Mouse (Mus musculus): ENCODE data around the gene Tshz2. TPM values are rescaled to one million over a fixed set of nuclear protein-coding genes. Genes with fewer than 3 reads are reported as not detected.
"Not testable (repeated sequence)": the region's sequence is repeated elsewhere in the genome, so short reads cannot be mapped to it uniquely, and the experiment has no call there.

Tshz2 gene
- polyA plus RNA-seq, 1 experiment: 5.8 TPM

GRCm38 (mm10) chr2:169766247-169766646 lies 133.4 kb downstream of the Tshz2 start:
- Histone ChIP-seq H3K27ac (ENCODE audit: insufficient read depth, low read depth, low read length) (no peak overlapping the region), H3K27me3 (ENCODE audit: control insufficient read depth, insufficient read depth, low read length) (no peaks in the 10 kb centered on the region), H3K4me1 (ENCODE audit: control insufficient read depth, insufficient read depth, insufficient read length, low read length) (no peaks in the 10 kb centered on the region), H3K36me3 (ENCODE audit: control insufficient read depth, insufficient read depth, low read length) (no peaks in the 10 kb centered on the region), H3K4me3 (ENCODE audit: low read depth, low read length) (no peak overlapping the region)
- TF ChIP-seq CTCF (IDR thresholded peaks at IDR 0.05; ENCODE audit: extremely low read depth, insufficient read length, insufficient replicate concordance, low read depth, low read length) (no peak), POLR2A (IDR thresholded peaks at IDR 0.05; ENCODE audit: low read depth, low read length) (no peak)
- WGBS: 28% methylated on average over 8 of the region's 8 CpGs

GRCm38 (mm10) chr2:169767281-169767680 lies 134.5 kb downstream of the Tshz2 start:
- no peak overlapping the region for H3K4me3 ChIP-seq (ENCODE audit: low read depth, low read length)
- WGBS: 52% methylated on average over 3 of the region's 3 CpGs
- TF ChIP-seq POLR2A (IDR thresholded peaks at IDR 0.05; ENCODE audit: low read depth, low read length) (no peak), CTCF (IDR thresholded peaks at IDR 0.05; ENCODE audit: extremely low read depth, insufficient read length, insufficient replicate concordance, low read depth, low read length) (no peak)
- H3K27ac ChIP-seq (ENCODE audit: insufficient read depth, low read depth, low read length): no peak overlapping the region
- no peaks in the 10 kb centered on the region for H3K4me1 ChIP-seq (ENCODE audit: control insufficient read depth, insufficient read depth, insufficient read length, low read length)
- no peaks in the 10 kb centered on the region for H3K27me3 ChIP-seq (ENCODE audit: control insufficient read depth, insufficient read depth, low read length)
- H3K36me3 ChIP-seq (ENCODE audit: control insufficient read depth, insufficient read depth, low read length): no peaks in the 10 kb centered on the region

- Histone ChIP-seq H3K27ac (ENCODE audit: insufficient read depth, low read depth, low read length) (no peak overlapping the region), H3K36me3 (ENCODE audit: control insufficient read depth, insufficient read depth, low read length) (no peaks in the 10 kb centered on the region), H3K4me1 (ENCODE audit: control insufficient read depth, insufficient read depth, insufficient read length, low read length) (no peaks in the 10 kb centered on the region), H3K27me3 (ENCODE audit: control insufficient read depth, insufficient read depth, low read length) (no peaks in the 10 kb centered on the region), H3K4me3 (ENCODE audit: low read depth, low read length) (no peak overlapping the region)
- WGBS: 47% methylated on average over 4 of the region's 4 CpGs
- no peak for TF ChIP-seq CTCF (IDR thresholded peaks at IDR 0.05; ENCODE audit: extremely low read depth, insufficient read length, insufficient replicate concordance, low read depth, low read length)
These were observed 142.3 kb downstream of the Tshz2 start for GRCm38 (mm10) chr2:169775078-169775477.

DNA sequence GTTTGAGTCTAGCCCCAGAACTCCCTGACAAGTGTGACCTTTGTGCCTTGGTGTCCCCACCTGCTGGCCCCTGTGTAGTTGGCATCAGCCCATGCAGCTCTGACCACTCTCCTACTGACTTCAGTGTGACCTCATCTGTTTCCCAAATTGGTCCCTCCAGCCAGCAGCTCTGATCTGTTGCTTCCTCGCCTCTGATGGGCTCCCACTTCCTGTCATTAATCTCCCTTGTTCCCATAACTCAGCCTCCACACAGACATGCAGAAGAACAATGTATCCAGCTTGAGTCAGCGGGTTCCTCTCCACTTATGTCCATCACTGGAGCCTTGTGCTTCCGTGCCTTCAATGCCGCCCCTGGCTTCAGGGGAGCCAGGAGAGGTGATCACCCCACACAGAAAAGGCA lies 144.4 kb downstream of the Tshz2 start:
- H3K36me3 ChIP-seq (ENCODE audit: control insufficient read depth, insufficient read depth, low read length): no peaks in the 10 kb centered on the region
- H3K4me3 ChIP-seq (ENCODE audit: low read depth, low read length): no peak overlapping the region
- H3K27ac ChIP-seq (ENCODE audit: insufficient read depth, low read depth, low read length): no peak overlapping the region
- H3K4me1 ChIP-seq (ENCODE audit: control insufficient read depth, insufficient read depth, insufficient read length, low read length): no peaks in the 10 kb centered on the region
- WGBS: 68% methylated on average over 4 of the region's 4 CpGs
- TF ChIP-seq CTCF (IDR thresholded peaks at IDR 0.05; ENCODE audit: extremely low read depth, insufficient read length, insufficient replicate concordance, low read depth, low read length) (no peak), POLR2A (IDR thresholded peaks at IDR 0.05; ENCODE audit: low read depth, low read length) (no peak)
- H3K27me3 ChIP-seq (ENCODE audit: control insufficient read depth, insufficient read depth, low read length): no peaks in the 10 kb centered on the region

- 54% methylated on average over 2 of the region's 2 CpGs for WGBS
These were observed 145.0 kb downstream of the Tshz2 start for GRCm38 (mm10) chr2:169777764-169778163.

GRCm38 (mm10) chr2:169778740-169779345 lies 146.0 kb downstream of the Tshz2 start:
- Histone ChIP-seq H3K4me1 (ENCODE audit: control insufficient read depth, insufficient read depth, insufficient read length, low read length) (no peaks in the 10 kb centered on the region), H3K27me3 (ENCODE audit: control insufficient read depth, insufficient read depth, low read length) (no peaks in the 10 kb centered on the region), H3K27ac (ENCODE audit: insufficient read depth, low read depth, low read length) (no peak overlapping the region), H3K36me3 (ENCODE audit: control insufficient read depth, insufficient read depth, low read length) (no peaks in the 10 kb centered on the region), H3K4me3 (ENCODE audit: low read depth, low read length) (no peak overlapping the region)
- TF ChIP-seq POLR2A (IDR thresholded peaks at IDR 0.05; ENCODE audit: low read depth, low read length) (no peak), CTCF (IDR thresholded peaks at IDR 0.05; ENCODE audit: extremely low read depth, insufficient read length, insufficient replicate concordance, low read depth, low read length) (no peak)
- WGBS: 65% methylated on average over 6 of the region's 6 CpGs

More at GRCm38 (mm10) chr2:169777764-169778163, 145.0 kb downstream of the Tshz2 start:
- no peaks in the 10 kb centered on the region for H3K4me1 ChIP-seq (ENCODE audit: control insufficient read depth, insufficient read depth, insufficient read length, low read length)
- H3K4me3 ChIP-seq (ENCODE audit: low read depth, low read length): no peak overlapping the region
- H3K36me3 ChIP-seq (ENCODE audit: control insufficient read depth, insufficient read depth, low read length): no peaks in the 10 kb centered on the region
- TF ChIP-seq CTCF (IDR thresholded peaks at IDR 0.05; ENCODE audit: extremely low read depth, insufficient read length, insufficient replicate concordance, low read depth, low read length) (no peak), POLR2A (IDR thresholded peaks at IDR 0.05; ENCODE audit: low read depth, low read length) (no peak)
- no peaks in the 10 kb centered on the region for H3K27me3 ChIP-seq (ENCODE audit: control insufficient read depth, insufficient read depth, low read length)
- no peak overlapping the region for H3K27ac ChIP-seq (ENCODE audit: insufficient read depth, low read depth, low read length)

GRCm38 (mm10) chr2:169781671-169782070 lies 148.9 kb downstream of the Tshz2 start:
- H3K4me1 ChIP-seq (ENCODE audit: control insufficient read depth, insufficient read depth, insufficient read length, low read length); H3K36me3 ChIP-seq (ENCODE audit: control insufficient read depth, insufficient read depth, low read length); H3K4me3 ChIP-seq (ENCODE audit: low read depth, low read length); H3K27ac ChIP-seq (ENCODE audit: insufficient read depth, low read depth, low read length); H3K27me3 ChIP-seq (ENCODE audit: control insufficient read depth, insufficient read depth, low read length): not testable (repeated sequence)

Measured in small intestine, adult 2 months (tissue).